In genomic region chr10:127170837-127171272, GRCm38 (mm10) we compare ENCODE assay signal across 8 mouse cellular contexts. TPM values are rescaled to one million over a fixed set of nuclear protein-coding genes. Genes with fewer than 3 reads are reported as not detected.
DNase-seq lines count a peak whose midpoint lies in the region; ATAC-seq and TF ChIP-seq lines count a peak whose summit lies in the region.

No protein-coding gene starts in this region.

- peak overlapping the region; percentile 14; the same call in 1 of the 2 replicates for H3K9ac ChIP-seq in heart, embryonic 12.5 days
- H3K9ac ChIP-seq in kidney, embryonic 15.5 days = peak overlapping the region; percentile 19; the same call in 1 of the 2 replicates
- H3K9ac ChIP-seq in lung, postnatal 0 days (replicated peaks; ENCODE audit: low read depth) = no peak overlapping the region

- peak; percentile 87 for TF ChIP-seq CTCF in lung, postnatal 0 days (IDR thresholded peaks at IDR 0.05)

- DNase-seq in 416B (ENCODE audit: low read depth) (peak; percentile 70), R1 (ENCODE audit: low read depth, low spot score) (peak; percentile 91)
- DNase-seq in embryonic facial prominence, embryonic 10.5 days (ENCODE audit: low spot score) = peak; percentile 88
- peak; percentile 75 for DNase-seq in lung, postnatal 0 days (ENCODE audit: low spot score)
- DNase-seq in ovary, postnatal 14 days (ENCODE audit: low spot score) = peak; percentile 63
- DNase-seq in thymus, postnatal 4 days = peak; percentile 95

- WGBS in embryonic facial prominence, embryonic 10.5 days = 1% methylated on average over 29 of the region's 29 CpGs
- WGBS in heart, embryonic 12.5 days = under 1% methylated on average over 29 of the region's 29 CpGs
- WGBS in kidney, embryonic 15.5 days = under 1% methylated on average over 29 of the region's 29 CpGs
- WGBS in lung, postnatal 0 days = 1% methylated on average over 25 of the region's 29 CpGs

- no peaks in the 10 kb centered on the region for H3K9me3 ChIP-seq in embryonic facial prominence, embryonic 10.5 days
- no peaks in the 10 kb centered on the region for H3K9me3 ChIP-seq in heart, embryonic 12.5 days (replicated peaks)
- H3K9me3 ChIP-seq in kidney, embryonic 15.5 days (replicated peaks) = no peaks in the 10 kb centered on the region
- H3K9me3 ChIP-seq in lung, postnatal 0 days (ENCODE audit: low read length) = no peaks in the 10 kb centered on the region

- H3K27ac ChIP-seq in embryonic facial prominence, embryonic 10.5 days (replicated peaks) = peak overlapping the region; percentile 77
- H3K27ac ChIP-seq in heart, embryonic 12.5 days (ENCODE audit: poor library complexity, severe bottlenecking) = no peak overlapping the region
- H3K27ac ChIP-seq in kidney, embryonic 15.5 days = no peak overlapping the region
- no peak overlapping the region for H3K27ac ChIP-seq in lung, postnatal 0 days (ENCODE audit: low read length)

- peak overlapping the region; percentile 59 for H3K4me3 ChIP-seq in embryonic facial prominence, embryonic 10.5 days
- H3K4me3 ChIP-seq in heart, embryonic 12.5 days = peak overlapping the region; percentile 37
- H3K4me3 ChIP-seq in kidney, embryonic 15.5 days (replicated peaks) = peak overlapping the region; percentile 43
- peak overlapping the region; percentile 26 for H3K4me3 ChIP-seq in lung, postnatal 0 days (ENCODE audit: low read depth, low read length)

- no peak for TF ChIP-seq EP300 in lung, postnatal 0 days (IDR thresholded peaks at IDR 0.05)

- peaks cover 37% of the 10 kb centered on the region for H3K4me1 ChIP-seq in embryonic facial prominence, embryonic 10.5 days
- H3K4me1 ChIP-seq in heart, embryonic 12.5 days (replicated peaks) = peaks cover 34% of the 10 kb centered on the region
- peaks cover 28% of the 10 kb centered on the region for H3K4me1 ChIP-seq in kidney, embryonic 15.5 days
- peaks cover 12% of the 10 kb centered on the region for H3K4me1 ChIP-seq in lung, postnatal 0 days (ENCODE audit: insufficient read depth, low read depth, low read length)

- peak overlapping the region; percentile 76 for H3K4me2 ChIP-seq in heart, embryonic 12.5 days
- peak overlapping the region; percentile 70 for H3K4me2 ChIP-seq in kidney, embryonic 15.5 days
- H3K4me2 ChIP-seq in lung, postnatal 0 days (replicated peaks; ENCODE audit: low read depth, low read length) = peak overlapping the region; percentile 50

- H3K36me3 ChIP-seq in embryonic facial prominence, embryonic 10.5 days (replicated peaks) = no peaks in the 10 kb centered on the region
- H3K36me3 ChIP-seq in heart, embryonic 12.5 days = no peaks in the 10 kb centered on the region
- no peaks in the 10 kb centered on the region for H3K36me3 ChIP-seq in kidney, embryonic 15.5 days
- H3K36me3 ChIP-seq in lung, postnatal 0 days (ENCODE audit: insufficient read depth, low read length) = no peaks in the 10 kb centered on the region

- peak; percentile 56 for ATAC-seq in heart, embryonic 12.5 days (ENCODE audit: insufficient number of reproducible peaks, low FRiP score)
- peak; percentile 71 for ATAC-seq in kidney, embryonic 15.5 days (replicated peaks; ENCODE audit: low FRiP score)
- ATAC-seq in lung, postnatal 0 days = peak; percentile 77

- peaks cover 69% of the 10 kb centered on the region for H3K27me3 ChIP-seq in embryonic facial prominence, embryonic 10.5 days (replicated peaks; ENCODE audit: low read depth, poor library complexity, severe bottlenecking)
- H3K27me3 ChIP-seq in heart, embryonic 12.5 days (replicated peaks) = peaks cover 81% of the 10 kb centered on the region
- H3K27me3 ChIP-seq in kidney, embryonic 15.5 days = peaks cover 77% of the 10 kb centered on the region
- peaks cover 45% of the 10 kb centered on the region for H3K27me3 ChIP-seq in lung, postnatal 0 days (replicated peaks; ENCODE audit: insufficient read depth, low read length)

RNA-seq across cellular contexts. Expression of gene B4galnt1, which starts 5.8 kb away (rescaled TPM):
- polyA plus RNA-seq in embryonic facial prominence, embryonic 10.5 days (2016; fragmentation: Nextera tagmentation; extraction: Ambion mirVana) = 3.0 and 3.8 TPM in 2 replicates
- polyA plus RNA-seq in heart, embryonic 12.5 days (2016; fragmentation: Nextera tagmentation; extraction: Ambion mirVana) = 1.9 and 2.4 TPM in 2 replicates
- polyA plus RNA-seq in kidney, embryonic 15.5 days (2015; fragmentation: Nextera tagmentation; extraction: Ambion mirVana) = 7.5 and 7.7 TPM in 2 replicates
- polyA plus RNA-seq in lung, postnatal 0 days (2015; fragmentation: Nextera tagmentation; extraction: Ambion mirVana) = 9.1 and 9.6 TPM in 2 replicates

RNA-seq across cellular contexts. Expression of gene Slc26a10, which starts 9.6 kb away (rescaled TPM):
- 2.1 and 2.9 TPM in 2 replicates for polyA plus RNA-seq in embryonic facial prominence, embryonic 10.5 days (2016; fragmentation: Nextera tagmentation; extraction: Ambion mirVana)
- polyA plus RNA-seq in heart, embryonic 12.5 days (2016; fragmentation: Nextera tagmentation; extraction: Ambion mirVana) = 20.2 and 21.0 TPM in 2 replicates
- polyA plus RNA-seq in kidney, embryonic 15.5 days (2015; fragmentation: Nextera tagmentation; extraction: Ambion mirVana) = 3.1 and 3.3 TPM in 2 replicates
- polyA plus RNA-seq in lung, postnatal 0 days (2015; fragmentation: Nextera tagmentation; extraction: Ambion mirVana) = 1.0 and 1.1 TPM in 2 replicates

RNA-seq across cellular contexts. Expression of gene Arhgef25, which starts 19.0 kb away (rescaled TPM):
- polyA plus RNA-seq in embryonic facial prominence, embryonic 10.5 days (2016; fragmentation: Nextera tagmentation; extraction: Ambion mirVana) = 26.9 and 29.6 TPM in 2 replicates
- polyA plus RNA-seq in heart, embryonic 12.5 days (2016; fragmentation: Nextera tagmentation; extraction: Ambion mirVana) = 21.3 and 23.1 TPM in 2 replicates
- polyA plus RNA-seq in kidney, embryonic 15.5 days (2015; fragmentation: Nextera tagmentation; extraction: Ambion mirVana) = 40.6 and 52.6 TPM in 2 replicates
- 27.9 and 37.1 TPM in 2 replicates for polyA plus RNA-seq in lung, postnatal 0 days (2015; fragmentation: Nextera tagmentation; extraction: Ambion mirVana)

RNA-seq across cellular contexts. Expression of gene Dtx3, which starts 24.7 kb away (rescaled TPM):
- 107 and 115 TPM in 2 replicates for polyA plus RNA-seq in embryonic facial prominence, embryonic 10.5 days (2016; fragmentation: Nextera tagmentation; extraction: Ambion mirVana)
- polyA plus RNA-seq in heart, embryonic 12.5 days (2016; fragmentation: Nextera tagmentation; extraction: Ambion mirVana) = 74.3 and 75.1 TPM in 2 replicates
- 100 and 129 TPM in 2 replicates for polyA plus RNA-seq in kidney, embryonic 15.5 days (2015; fragmentation: Nextera tagmentation; extraction: Ambion mirVana)
- 47.5 and 47.8 TPM in 2 replicates for polyA plus RNA-seq in lung, postnatal 0 days (2015; fragmentation: Nextera tagmentation; extraction: Ambion mirVana)

RNA-seq across cellular contexts. Expression of gene Pip4k2c, which starts 40.5 kb away (rescaled TPM):
- polyA plus RNA-seq in embryonic facial prominence, embryonic 10.5 days (2016; fragmentation: Nextera tagmentation; extraction: Ambion mirVana) = 25.3 and 25.9 TPM in 2 replicates
- polyA plus RNA-seq in heart, embryonic 12.5 days (2016; fragmentation: Nextera tagmentation; extraction: Ambion mirVana) = 29.7 and 31.5 TPM in 2 replicates
- 41.1 and 43.5 TPM in 2 replicates for polyA plus RNA-seq in kidney, embryonic 15.5 days (2015; fragmentation: Nextera tagmentation; extraction: Ambion mirVana)
- 31.0 and 35.1 TPM in 2 replicates for polyA plus RNA-seq in lung, postnatal 0 days (2015; fragmentation: Nextera tagmentation; extraction: Ambion mirVana)
